Mouse (Mus musculus): ENCODE results near the gene Nupr1. TPM values are rescaled to one million over a fixed set of nuclear protein-coding genes. Genes with fewer than 3 reads are reported as not detected.
A peak's percentile ranks its signal among the peaks of the same experiment; 100 is the strongest.

Gene Nupr1
- polyA plus RNA-seq, 1 experiment from 2014 or later = 9.7 TPM

DNA sequence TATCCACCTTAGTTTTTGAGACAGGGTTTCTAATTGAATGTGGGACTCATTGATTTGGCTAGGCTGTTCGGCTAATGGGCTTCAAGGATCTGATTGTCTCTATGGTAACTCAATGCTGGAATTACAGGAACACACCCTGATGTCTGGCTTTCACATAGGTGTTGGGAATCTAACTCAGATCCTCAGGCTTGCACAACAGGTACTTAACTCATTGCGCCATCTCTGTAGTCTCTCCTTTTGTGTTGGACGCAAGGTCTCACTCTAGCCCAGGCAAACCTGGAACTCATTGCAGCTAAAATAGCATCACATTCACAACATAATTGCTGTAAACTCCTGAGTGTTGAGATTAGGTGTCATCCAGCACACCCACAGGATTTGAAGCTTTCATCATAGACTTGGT is 39.5 kb upstream of the Nupr1 start:
- no peak for TF ChIP-seq CTCF (IDR thresholded peaks at IDR 0.05; ENCODE audit: low read depth)
- H3K4me3 ChIP-seq (ENCODE audit: low read depth, low read length) = no peak overlapping the region
- DNase-seq (no peak), ATAC-seq (ENCODE audit: insufficient read depth) (no peak)
- no peaks in the 10 kb centered on the region for H3K4me1 ChIP-seq (ENCODE audit: insufficient read depth)
- no peak overlapping the region for H3K27ac ChIP-seq (ENCODE audit: low read depth)
- WGBS = 94% methylated on average over 3 of the region's 3 CpGs
- H3K9me3 ChIP-seq (ENCODE audit: low read depth, low read length) = no peaks in the 10 kb centered on the region
- peaks cover 51% of the 10 kb centered on the region for H3K36me3 ChIP-seq (ENCODE audit: insufficient read depth)
- H3K9ac ChIP-seq = no peak overlapping the region
- no peaks in the 10 kb centered on the region for H3K27me3 ChIP-seq (ENCODE audit: insufficient read depth, low read length)
- no peak overlapping the region for H3K4me2 ChIP-seq

GRCm38 (mm10) chr7:126668452-126668851 is 37.8 kb upstream of the Nupr1 start:
- peaks cover 66% of the 10 kb centered on the region for H3K36me3 ChIP-seq (ENCODE audit: insufficient read depth)
- H3K27me3 ChIP-seq (ENCODE audit: insufficient read depth, low read length) = no peaks in the 10 kb centered on the region
- 68% methylated on average over 5 of the region's 5 CpGs for WGBS
- H3K9me3 ChIP-seq (ENCODE audit: low read depth, low read length) = no peaks in the 10 kb centered on the region
- no peak for TF ChIP-seq CTCF (IDR thresholded peaks at IDR 0.05; ENCODE audit: low read depth)
- H3K9ac ChIP-seq = no peak overlapping the region
- no peak overlapping the region for H3K4me2 ChIP-seq
- ATAC-seq (ENCODE audit: insufficient read depth) (no peak), DNase-seq (peak; percentile 68)
- H3K27ac ChIP-seq (ENCODE audit: low read depth) = peak overlapping the region; percentile 66
- H3K4me3 ChIP-seq (ENCODE audit: low read depth, low read length) = no peak overlapping the region
- H3K4me1 ChIP-seq (ENCODE audit: insufficient read depth) = no peaks in the 10 kb centered on the region

GRCm38 (mm10) chr7:126667495-126668090 is 36.9 kb upstream of the Nupr1 start:
- no peak overlapping the region for H3K4me3 ChIP-seq (ENCODE audit: low read depth, low read length)
- no peak overlapping the region for H3K4me2 ChIP-seq
- H3K9me3 ChIP-seq (ENCODE audit: low read depth, low read length) = no peaks in the 10 kb centered on the region
- no peak for ATAC-seq (ENCODE audit: insufficient read depth)
- no peak for TF ChIP-seq CTCF (IDR thresholded peaks at IDR 0.05; ENCODE audit: low read depth)
- 82% methylated on average over 9 of the region's 9 CpGs for WGBS
- DNase-seq = no peak
- H3K4me1 ChIP-seq (ENCODE audit: insufficient read depth) = no peaks in the 10 kb centered on the region
- peak overlapping the region; percentile 66; the same call in 1 of the 2 replicates for H3K27ac ChIP-seq (ENCODE audit: low read depth)
- H3K27me3 ChIP-seq (ENCODE audit: insufficient read depth, low read length) = no peaks in the 10 kb centered on the region
- peaks cover 62% of the 10 kb centered on the region for H3K36me3 ChIP-seq (ENCODE audit: insufficient read depth)
- H3K9ac ChIP-seq = no peak overlapping the region

- Histone ChIP-seq H3K27ac (ENCODE audit: low read depth) (no peak overlapping the region), H3K4me3 (ENCODE audit: low read depth, low read length) (no peak overlapping the region), H3K4me2 (no peak overlapping the region), H3K4me1 (ENCODE audit: insufficient read depth) (no peaks in the 10 kb centered on the region), H3K9me3 (ENCODE audit: low read depth, low read length) (no peaks in the 10 kb centered on the region), H3K9ac (no peak overlapping the region), H3K27me3 (ENCODE audit: insufficient read depth, low read length) (no peaks in the 10 kb centered on the region), H3K36me3 (ENCODE audit: insufficient read depth) (peaks cover 51% of the 10 kb centered on the region)
- WGBS = 92% methylated on average over 3 of the region's 3 CpGs
- ATAC-seq (ENCODE audit: insufficient read depth) = no peak
- TF ChIP-seq CTCF (IDR thresholded peaks at IDR 0.05; ENCODE audit: low read depth) = no peak
- DNase-seq = no peak
Observed at GRCm38 (mm10) chr7:126665269-126665668, 34.6 kb upstream of the Nupr1 start.

DNA sequence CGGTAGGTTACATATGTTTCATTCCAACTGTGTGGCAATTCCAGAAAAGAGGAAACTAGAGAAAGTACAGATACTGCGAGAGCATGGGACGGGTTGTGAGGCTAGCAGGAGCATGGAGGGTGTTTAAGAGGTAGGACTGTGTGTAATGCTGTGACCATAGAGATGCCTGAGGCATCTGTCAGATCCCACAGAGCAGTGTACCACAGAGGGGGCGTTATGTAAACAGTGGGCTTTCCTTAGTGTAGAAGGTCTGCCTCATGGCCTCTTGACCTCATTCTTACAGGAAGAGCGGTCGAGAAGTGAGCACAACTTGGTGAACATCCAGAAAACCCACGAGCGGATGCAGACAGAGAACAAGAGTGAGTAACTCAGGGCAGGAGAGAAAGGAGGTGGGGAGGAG is 33.0 kb upstream of the Nupr1 start:
- no peak for TF ChIP-seq CTCF (IDR thresholded peaks at IDR 0.05; ENCODE audit: low read depth)
- DNase-seq (peak; percentile 50), ATAC-seq (ENCODE audit: insufficient read depth) (peak; percentile 74)
- no peaks in the 10 kb centered on the region for H3K4me1 ChIP-seq (ENCODE audit: insufficient read depth)
- H3K9ac ChIP-seq = no peak overlapping the region
- no peak overlapping the region for H3K4me3 ChIP-seq (ENCODE audit: low read depth, low read length)
- no peak overlapping the region for H3K4me2 ChIP-seq
- WGBS = 43% methylated on average over 8 of the region's 8 CpGs
- no peaks in the 10 kb centered on the region for H3K27me3 ChIP-seq (ENCODE audit: insufficient read depth, low read length)
- no peak overlapping the region; the same call in 1 of the 2 replicates for H3K27ac ChIP-seq (ENCODE audit: low read depth)
- H3K9me3 ChIP-seq (ENCODE audit: low read depth, low read length) = no peaks in the 10 kb centered on the region
- peaks cover 48% of the 10 kb centered on the region for H3K36me3 ChIP-seq (ENCODE audit: insufficient read depth)

DNA sequence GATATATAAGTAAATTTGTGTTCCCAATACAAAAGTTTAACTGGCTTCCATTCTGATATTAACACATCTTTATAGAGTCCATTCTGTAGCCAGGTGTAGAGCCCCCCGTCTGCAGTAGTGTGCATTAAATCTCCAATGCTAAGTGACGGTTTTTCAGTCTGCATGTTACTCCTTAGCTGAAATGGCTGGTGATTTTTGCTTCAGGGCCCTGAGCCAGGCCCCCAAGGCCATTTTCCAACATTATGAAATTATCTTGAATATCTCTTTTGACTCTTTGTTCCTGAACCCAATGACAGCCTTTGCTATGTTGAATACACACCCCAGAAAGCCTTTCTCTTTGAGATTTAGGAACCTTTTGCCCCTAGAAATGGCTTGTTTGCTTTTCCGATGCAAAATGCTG is 29.1 kb upstream of the Nupr1 start:
- Histone ChIP-seq H3K36me3 (ENCODE audit: insufficient read depth) (peaks cover 28% of the 10 kb centered on the region), H3K27me3 (ENCODE audit: insufficient read depth, low read length) (no peaks in the 10 kb centered on the region), H3K4me2 (no peak overlapping the region), H3K4me3 (ENCODE audit: low read depth, low read length) (no peak overlapping the region), H3K9me3 (ENCODE audit: low read depth, low read length) (no peaks in the 10 kb centered on the region), H3K9ac (no peak overlapping the region), H3K4me1 (ENCODE audit: insufficient read depth) (no peaks in the 10 kb centered on the region), H3K27ac (ENCODE audit: low read depth) (no peak overlapping the region)
- TF ChIP-seq CTCF (IDR thresholded peaks at IDR 0.05; ENCODE audit: low read depth) = no peak
- ATAC-seq (ENCODE audit: insufficient read depth) (no peak), DNase-seq (no peak)
- 80% methylated on average over 3 of the region's 3 CpGs for WGBS

DNA sequence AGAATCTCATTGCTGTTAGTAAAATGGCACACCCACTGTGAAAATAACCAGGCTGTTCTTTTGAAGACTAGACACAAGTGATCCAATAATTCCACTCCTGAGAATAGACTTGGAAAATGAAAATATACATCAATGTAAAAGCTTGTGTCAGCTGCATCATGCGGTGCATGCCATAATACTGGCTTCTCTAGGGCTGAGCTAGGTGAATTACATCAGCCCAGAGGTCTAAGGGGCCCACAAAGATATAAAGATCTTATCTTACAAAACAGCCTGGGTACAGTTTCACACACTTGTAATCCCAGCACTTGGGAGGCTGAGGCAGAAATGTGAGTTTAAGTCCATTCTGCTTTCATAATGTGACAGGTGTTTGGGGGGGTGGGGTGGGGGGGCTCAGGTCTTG is 26.9 kb upstream of the Nupr1 start:
- Histone ChIP-seq H3K27ac (ENCODE audit: low read depth) (no peak overlapping the region), H3K4me2 (no peak overlapping the region), H3K9me3 (ENCODE audit: low read depth, low read length) (no peaks in the 10 kb centered on the region), H3K36me3 (ENCODE audit: insufficient read depth) (peaks cover 9% of the 10 kb centered on the region; the same call in 1 of the 2 replicates), H3K4me1 (ENCODE audit: insufficient read depth) (no peaks in the 10 kb centered on the region), H3K4me3 (ENCODE audit: low read depth, low read length) (no peak overlapping the region), H3K9ac (no peak overlapping the region), H3K27me3 (ENCODE audit: insufficient read depth, low read length) (no peaks in the 10 kb centered on the region)
- no peak for TF ChIP-seq CTCF (IDR thresholded peaks at IDR 0.05; ENCODE audit: low read depth)
- DNase-seq = no peak
- ATAC-seq (ENCODE audit: insufficient read depth) = no peak
- WGBS = 86% methylated on average over 1 of the region's 1 CpGs
